Mouse (Mus musculus) forebrain, embryonic 12.5 days (tissue): ENCODE data around the gene Kiss1r. TPM values are rescaled to one million over a fixed set of nuclear protein-coding genes. Genes with fewer than 3 reads are reported as not detected.

Experiments
- ATAC-seq: fragments of 200-750 bp; cut with Nextera tagmentation; 2 replicates; pipeline ENCODE4 v1.8.0; 2017; ENCODE audit warnings: moderate TSS enrichment; ENCODE audit not compliant: low FRiP score
- H3K27ac ChIP-seq: fragments of 300-500 bp; sonication (generic); 2 replicates; pipeline ENCODE4 v1.5.1; 2016; ENCODE audit warnings: mild to moderate bottlenecking
- H3K27me3 ChIP-seq: fragments of 300-500 bp; sonication (generic); 2 replicates; pipeline ENCODE4 v1.6.1; 2016; ENCODE audit warnings: mild to moderate bottlenecking
- H3K36me3 ChIP-seq: fragments of 300-500 bp; sonication (generic); replicated peaks from 2 replicates; pipeline ENCODE4 v1.6.1; 2016; ENCODE audit warnings: mild to moderate bottlenecking
- H3K4me1 ChIP-seq: fragments of 300-500 bp; sonication (generic); 2 replicates; pipeline ENCODE4 v1.6.1; 2016
- H3K4me2 ChIP-seq: fragments of 300-500 bp; sonication (generic); 2 replicates; pipeline ENCODE4 v1.6.1; 2016; ENCODE audit warnings: mild to moderate bottlenecking, moderate library complexity
- H3K4me3 ChIP-seq: fragments of 300-500 bp; sonication (generic); replicated peaks from 2 replicates; pipeline ENCODE4 v1.5.1; 2016; ENCODE audit warnings: mild to moderate bottlenecking
- H3K9ac ChIP-seq: fragments of 300-500 bp; sonication (generic); 2 replicates; pipeline ENCODE4 v1.6.1; 2016; ENCODE audit warnings: mild to moderate bottlenecking
- H3K9me3 ChIP-seq: fragments of 300-500 bp; sonication (generic); 2 replicates; pipeline ENCODE4 v1.6.1; 2016
- WGBS: fragments of 180-500 bp; shearing (Covaris S2); methylation state at CpG from one replicate; pipeline ENCODE4 v1.1.7; 2016; 5-methylcytosine and 5-hydroxymethylcytosine counted together
- polyA plus RNA-seq: library from polyadenylated mRNA; unstranded; fragments of >200 nt; fragmentation: Nextera tagmentation; extraction: Ambion mirVana; gene quantifications from 2 replicates; pipeline ENCODE4 v1.2.1, GENCODE M21; 2016

The Kiss1r gene
- polyA plus RNA-seq, 1 experiment from 2014 or later = 1.1 TPM

GRCm38 (mm10) chr10:79928030-79928694, 11.4 kb downstream of the Kiss1r start:
- H3K4me1 ChIP-seq = peaks cover 50% of the 10 kb centered on the region
- peaks cover 26% of the 10 kb centered on the region for H3K36me3 ChIP-seq
- peak overlapping the region; percentile 87 for H3K9ac ChIP-seq
- no peak for ATAC-seq
- under 1% methylated on average over 28 of the region's 29 CpGs for WGBS
- peak overlapping the region; percentile 89 for H3K4me2 ChIP-seq
- no peaks in the 10 kb centered on the region for H3K9me3 ChIP-seq
- peak overlapping the region; percentile 90 for H3K4me3 ChIP-seq
- H3K27ac ChIP-seq = peak overlapping the region; percentile 92
- peaks cover 12% of the 10 kb centered on the region for H3K27me3 ChIP-seq

GRCm38 (mm10) chr10:79928907-79929701, 12.3 kb downstream of the Kiss1r start:
- Histone ChIP-seq H3K27ac (peak overlapping the region; percentile 92; the same call in 1 of the 2 replicates), H3K36me3 (peaks cover 36% of the 10 kb centered on the region), H3K4me3 (peak overlapping the region; percentile 90), H3K4me1 (peaks cover 59% of the 10 kb centered on the region), H3K27me3 (peaks cover 3% of the 10 kb centered on the region), H3K4me2 (peak overlapping the region; percentile 89), H3K9me3 (no peaks in the 10 kb centered on the region), H3K9ac (peak overlapping the region; percentile 87)
- 25% methylated on average over 9 of the region's 9 CpGs for WGBS
- no peak for ATAC-seq

GRCm38 (mm10) chr10:79929967-79930825, 13.4 kb downstream of the Kiss1r start:
- H3K27ac ChIP-seq = 0 out of 2 replicates have a peak overlapping the region, but pooled peaks have one; percentile 92
- 90% methylated on average over 18 of the region's 18 CpGs for WGBS
- peaks cover 39% of the 10 kb centered on the region for H3K36me3 ChIP-seq
- no peak overlapping the region; the same call in 1 of the 2 replicates for H3K4me2 ChIP-seq
- no peak for ATAC-seq
- no peak overlapping the region for H3K9ac ChIP-seq
- no peak overlapping the region for H3K4me3 ChIP-seq
- H3K4me1 ChIP-seq = peaks cover 62% of the 10 kb centered on the region
- H3K27me3 ChIP-seq = no peaks in the 10 kb centered on the region
- H3K9me3 ChIP-seq = no peaks in the 10 kb centered on the region

- H3K9ac ChIP-seq = no peak overlapping the region
- no peaks in the 10 kb centered on the region for H3K27me3 ChIP-seq
- H3K4me3 ChIP-seq = no peak overlapping the region
- 90% methylated on average over 16 of the region's 16 CpGs for WGBS
- H3K4me1 ChIP-seq = peaks cover 57% of the 10 kb centered on the region
- H3K27ac ChIP-seq = no peak overlapping the region
- no peaks in the 10 kb centered on the region for H3K9me3 ChIP-seq
- H3K4me2 ChIP-seq = no peak overlapping the region; the same call in 1 of the 2 replicates
- peaks cover 40% of the 10 kb centered on the region for H3K36me3 ChIP-seq
- ATAC-seq = no peak
These were observed 14.0 kb downstream of the Kiss1r start for GRCm38 (mm10) chr10:79930826-79931186.

GRCm38 (mm10) chr10:79931797-79932196, 15.0 kb downstream of the Kiss1r start:
- Histone ChIP-seq H3K9ac (no peak overlapping the region), H3K4me3 (no peak overlapping the region), H3K9me3 (no peaks in the 10 kb centered on the region), H3K27ac (0 out of 2 replicates have a peak overlapping the region, but pooled peaks have one; percentile 9), H3K4me1 (peaks cover 54% of the 10 kb centered on the region), H3K36me3 (peaks cover 40% of the 10 kb centered on the region), H3K27me3 (no peaks in the 10 kb centered on the region), H3K4me2 (no peak overlapping the region)
- ATAC-seq = no peak
- 86% methylated on average over 9 of the region's 9 CpGs for WGBS

GRCm38 (mm10) chr10:79932736-79933135, 16.0 kb downstream of the Kiss1r start:
- no peak overlapping the region for H3K4me3 ChIP-seq
- H3K27ac ChIP-seq = 0 out of 2 replicates have a peak overlapping the region, but pooled peaks have one; percentile 9
- H3K27me3 ChIP-seq = no peaks in the 10 kb centered on the region
- peak overlapping the region; percentile 4; the same call in 1 of the 2 replicates for H3K4me2 ChIP-seq
- ATAC-seq = no peak
- peaks cover 40% of the 10 kb centered on the region for H3K36me3 ChIP-seq
- peaks cover 60% of the 10 kb centered on the region for H3K4me1 ChIP-seq
- H3K9ac ChIP-seq = no peak overlapping the region
- no peaks in the 10 kb centered on the region for H3K9me3 ChIP-seq
- 30% methylated on average over 8 of the region's 8 CpGs for WGBS

- Histone ChIP-seq H3K9me3 (no peaks in the 10 kb centered on the region), H3K4me3 (no peak overlapping the region), H3K9ac (no peak overlapping the region), H3K36me3 (peaks cover 40% of the 10 kb centered on the region), H3K27me3 (no peaks in the 10 kb centered on the region), H3K27ac (no peak overlapping the region), H3K4me2 (peak overlapping the region; percentile 4; the same call in 1 of the 2 replicates), H3K4me1 (peaks cover 58% of the 10 kb centered on the region)
- ATAC-seq = no peak
- WGBS = 76% methylated on average over 9 of the region's 9 CpGs
These were observed 16.4 kb downstream of the Kiss1r start for GRCm38 (mm10) chr10:79933145-79933679.

- Histone ChIP-seq H3K36me3 (peaks cover 40% of the 10 kb centered on the region), H3K4me1 (peaks cover 51% of the 10 kb centered on the region), H3K4me3 (no peak overlapping the region), H3K27ac (0 out of 2 replicates have a peak overlapping the region, but pooled peaks have one; percentile 25), H3K27me3 (no peaks in the 10 kb centered on the region), H3K9me3 (no peaks in the 10 kb centered on the region), H3K9ac (no peak overlapping the region), H3K4me2 (no peak overlapping the region)
- ATAC-seq = no peak
- 35% methylated on average over 6 of the region's 6 CpGs for WGBS
These were observed 17.1 kb downstream of the Kiss1r start for GRCm38 (mm10) chr10:79933861-79934260.

- H3K4me2 ChIP-seq = no peak overlapping the region
- H3K36me3 ChIP-seq = peaks cover 40% of the 10 kb centered on the region
- WGBS = 80% methylated on average over 13 of the region's 13 CpGs
- no peaks in the 10 kb centered on the region for H3K27me3 ChIP-seq
- no peak overlapping the region for H3K4me3 ChIP-seq
- H3K27ac ChIP-seq = no peak overlapping the region
- ATAC-seq = no peak; the same call in 1 of the 2 replicates
- H3K9ac ChIP-seq = no peak overlapping the region
- no peaks in the 10 kb centered on the region for H3K9me3 ChIP-seq
- peaks cover 47% of the 10 kb centered on the region for H3K4me1 ChIP-seq
These were observed 17.5 kb downstream of the Kiss1r start for GRCm38 (mm10) chr10:79934272-79934721.

GRCm38 (mm10) chr10:79934794-79935569, 18.2 kb downstream of the Kiss1r start:
- H3K4me2 ChIP-seq = no peak overlapping the region
- 88% methylated on average over 16 of the region's 16 CpGs for WGBS
- peaks cover 40% of the 10 kb centered on the region for H3K36me3 ChIP-seq
- no peaks in the 10 kb centered on the region for H3K27me3 ChIP-seq
- peaks cover 40% of the 10 kb centered on the region for H3K4me1 ChIP-seq
- no peak for ATAC-seq
- H3K9me3 ChIP-seq = no peaks in the 10 kb centered on the region
- H3K9ac ChIP-seq = no peak overlapping the region
- no peak overlapping the region for H3K4me3 ChIP-seq
- no peak overlapping the region for H3K27ac ChIP-seq

- H3K27me3 ChIP-seq = no peaks in the 10 kb centered on the region
- peaks cover 32% of the 10 kb centered on the region for H3K36me3 ChIP-seq
- peak overlapping the region; percentile 31 for H3K27ac ChIP-seq
- no peak overlapping the region for H3K4me3 ChIP-seq
- WGBS = 80% methylated on average over 10 of the region's 10 CpGs
- H3K9me3 ChIP-seq = no peaks in the 10 kb centered on the region
- no peak overlapping the region for H3K9ac ChIP-seq
- H3K4me1 ChIP-seq = peaks cover 37% of the 10 kb centered on the region
- no peak overlapping the region for H3K4me2 ChIP-seq
- ATAC-seq = no peak
These were observed 19.6 kb downstream of the Kiss1r start for GRCm38 (mm10) chr10:79936284-79936910.
